8 mouse cellular contexts compared by ENCODE assay signal in genomic region chr12:32017636-32018375, GRCm38 (mm10). TPM values are rescaled to one million over a fixed set of nuclear protein-coding genes. Genes with fewer than 3 reads are reported as not detected.
DNase-seq lines count a peak whose midpoint lies in the region; ATAC-seq lines count a peak whose summit lies in the region.

No protein-coding gene starts in this region.

- intact Hi-C loops in heart, postnatal 14 days (cut with DNase I): no loop called here

- H3K9me3 ChIP-seq in neural tube, embryonic 15.5 days (replicated peaks): no peaks in the 10 kb centered on the region
- no peaks in the 10 kb centered on the region for H3K9me3 ChIP-seq in midbrain, embryonic 14.5 days (ENCODE audit: control insufficient read depth, low read length)

- 70% methylated on average over 7 of the region's 7 CpGs for WGBS in neural tube, embryonic 15.5 days
- WGBS in midbrain, embryonic 14.5 days: 81% methylated on average over 7 of the region's 7 CpGs

- peaks cover 16% of the 10 kb centered on the region for H3K4me1 ChIP-seq in neural tube, embryonic 15.5 days
- H3K4me1 ChIP-seq in midbrain, embryonic 14.5 days (ENCODE audit: control insufficient read depth, insufficient read depth, low read length): peaks cover 4% of the 10 kb centered on the region

- no peaks in the 10 kb centered on the region for H3K27me3 ChIP-seq in neural tube, embryonic 15.5 days (replicated peaks)
- H3K27me3 ChIP-seq in midbrain, embryonic 14.5 days (ENCODE audit: control insufficient read depth, insufficient read depth, low read length): no peaks in the 10 kb centered on the region

- H3K27ac ChIP-seq in neural tube, embryonic 15.5 days (replicated peaks): no peak overlapping the region
- H3K27ac ChIP-seq in midbrain, embryonic 14.5 days (replicated peaks; ENCODE audit: low read depth, low read length): no peak overlapping the region

- H3K36me3 ChIP-seq in neural tube, embryonic 15.5 days: no peaks in the 10 kb centered on the region
- H3K36me3 ChIP-seq in midbrain, embryonic 14.5 days (ENCODE audit: control insufficient read depth, insufficient read depth, low read length): no peaks in the 10 kb centered on the region

- H3K4me3 ChIP-seq in neural tube, embryonic 15.5 days (replicated peaks): no peak overlapping the region
- no peak overlapping the region for H3K4me3 ChIP-seq in midbrain, embryonic 14.5 days (replicated peaks; ENCODE audit: low read depth, low read length)

- no peak for ATAC-seq in neural tube, embryonic 15.5 days (ENCODE audit: low FRiP score)
- ATAC-seq in midbrain, embryonic 14.5 days (ENCODE audit: low FRiP score, low TSS enrichment): no peak

- no peak overlapping the region for H3K9ac ChIP-seq in neural tube, embryonic 15.5 days (replicated peaks)
- no peak overlapping the region for H3K9ac ChIP-seq in midbrain, embryonic 14.5 days (replicated peaks; ENCODE audit: low read length)

- DNase-seq in 3134 (ENCODE audit: extremely low read depth, insufficient read length, low spot score): peak; percentile 53
- peak; percentile 19 for DNase-seq in Muller cell, postnatal 12 days (ENCODE audit: inconsistent ontology term)
- peak; percentile 10 to 15 for DNase-seq in heart, postnatal 14 days
- peak; percentile 44 for DNase-seq in lung, postnatal 36 days
- DNase-seq in embryo, embryonic 10.5 days (ENCODE audit: low spot score): no peak
- no peak for DNase-seq in midbrain, embryonic 14.5 days
- no peak for DNase-seq in kidney, postnatal 14 days

- no peak overlapping the region for H3K4me2 ChIP-seq in neural tube, embryonic 15.5 days
- H3K4me2 ChIP-seq in midbrain, embryonic 14.5 days (ENCODE audit: low read length): no peak overlapping the region

RNA-seq across cellular contexts. Expression of gene Prkar2b, which starts 43.3 kb away (rescaled TPM):
- 10 to 100 TPM in 1 of 2 experiments, 1 to 10 TPM in 1; 3.8 to 13.1 TPM for total RNA-seq in heart, postnatal 14 days (2021)
- 99.0 and 123 TPM in 2 replicates for polyA plus RNA-seq in neural tube, embryonic 15.5 days (2015; fragmentation: Nextera tagmentation; extraction: Ambion mirVana)
- polyA plus RNA-seq in midbrain, embryonic 14.5 days (2014; fragmentation: Nextera tagmentation; extraction: Ambion mirVana): 151 and 188 TPM in 2 replicates

Comparison
In these comparisons a context has a peak if more than half of its experiments do, and no peak if none do; other contexts are left out.
1. DNase-seq: peak in 3134 (single experiment), Muller cell, postnatal 12 days (single experiment), heart, postnatal 14 days (2 of 2) and lung, postnatal 36 days (single experiment); none in embryo, embryonic 10.5 days (single experiment), midbrain, embryonic 14.5 days (single experiment) and kidney, postnatal 14 days (single experiment).